Mouse (Mus musculus) c-Kit-positive CD71-positive TER-119-positive erythroid progenitor cells, embryonic 14.5 days (primary cell): Measurements from ENCODE around the gene Stard13.

ENCODE experiments used
- DNase-seq: peaks from one replicate; pipeline ENCODE4 v3.0.0-alpha.2; 2013; ENCODE audit warnings: low spot score

Gene Stard13

DNA sequence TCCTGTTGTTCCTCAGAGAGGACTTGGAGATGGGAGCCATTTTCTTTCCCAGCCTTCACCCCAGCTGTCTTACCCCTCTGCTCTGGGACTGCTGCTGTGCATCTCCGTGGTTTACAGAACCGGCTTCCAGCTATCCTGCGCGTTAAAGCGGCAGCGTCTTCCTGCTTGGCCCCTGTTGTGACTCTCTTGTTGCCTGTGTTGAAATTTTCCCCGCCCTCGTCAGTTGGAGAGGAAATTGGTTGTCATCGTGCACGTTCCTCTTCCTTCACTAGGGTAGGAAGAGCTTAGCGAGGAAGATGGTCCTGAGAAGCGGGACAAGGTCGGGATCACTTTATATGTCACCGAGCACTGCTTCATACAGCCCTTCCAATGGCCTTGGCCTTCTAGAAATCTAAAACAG lies 212.8 kb downstream of the Stard13 start:
- DNase-seq: no peak

DNA sequence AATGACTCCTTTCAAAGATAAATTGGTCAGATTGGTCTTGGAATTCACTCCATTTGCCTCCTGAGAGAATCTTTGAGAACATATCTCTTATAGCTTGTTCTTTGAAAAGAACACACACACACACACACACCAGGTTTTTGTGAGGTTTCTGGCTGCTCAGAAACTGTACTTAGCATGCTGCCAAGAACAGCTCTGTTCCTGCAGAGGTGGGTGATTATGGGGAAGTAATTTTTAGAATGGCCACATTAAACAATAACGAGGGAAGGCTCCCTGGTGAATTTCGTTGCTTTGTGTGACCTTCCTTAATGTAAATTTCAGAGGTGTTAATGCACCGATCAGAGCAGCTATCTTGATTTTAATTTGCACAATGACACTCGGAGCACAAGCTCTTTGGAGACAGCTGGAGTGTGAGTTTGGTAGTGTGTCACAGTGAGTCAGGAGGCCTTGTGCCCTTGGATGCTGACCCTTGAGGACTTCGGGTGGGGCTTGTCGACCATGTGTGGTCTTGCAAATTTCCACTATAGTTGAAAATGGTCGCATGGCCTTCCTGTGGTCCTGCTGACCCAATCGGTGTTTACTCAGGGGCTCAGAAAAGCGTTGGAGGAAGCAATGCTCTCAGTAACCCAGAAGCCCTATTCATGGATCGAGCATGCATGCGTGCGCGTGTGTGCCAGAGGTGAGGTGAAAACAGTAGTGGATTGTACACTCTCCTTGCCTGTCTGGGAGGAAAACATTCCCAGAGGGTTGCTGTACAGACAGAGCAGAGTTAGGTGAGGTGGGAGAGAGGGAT lies 213.4 kb downstream of the Stard13 start:
- no peak for DNase-seq

- DNase-seq: no peak
These were observed 214.7 kb downstream of the Stard13 start for GRCm38 (mm10) chr5:151018959-151019358.

DNA sequence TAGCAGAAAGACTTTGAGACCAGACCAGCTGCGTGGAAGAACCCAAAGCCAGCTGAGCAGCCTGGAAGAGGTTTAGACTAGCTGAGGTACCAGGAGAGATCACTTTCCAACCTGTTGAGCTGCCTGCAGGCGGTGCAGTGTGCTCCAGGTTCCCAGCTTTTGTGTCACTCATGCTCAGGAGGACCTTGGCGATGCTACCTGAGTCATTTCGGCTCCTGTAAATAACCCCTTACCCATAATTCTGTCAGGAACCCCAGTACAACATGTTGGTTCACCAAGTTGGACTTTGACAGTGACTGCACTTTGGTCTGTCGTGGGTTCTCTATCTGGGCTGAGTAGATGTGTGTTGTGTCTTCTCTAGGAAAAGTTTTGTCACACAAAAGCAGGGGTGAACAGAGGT lies 215.2 kb downstream of the Stard13 start:
- DNase-seq: no peak

- DNase-seq: no peak
These were observed 229.3 kb downstream of the Stard13 start for GRCm38 (mm10) chr5:151004216-151004755.

GRCm38 (mm10) chr5:151002051-151002450 lies 231.6 kb downstream of the Stard13 start:
- no peak for DNase-seq

DNA sequence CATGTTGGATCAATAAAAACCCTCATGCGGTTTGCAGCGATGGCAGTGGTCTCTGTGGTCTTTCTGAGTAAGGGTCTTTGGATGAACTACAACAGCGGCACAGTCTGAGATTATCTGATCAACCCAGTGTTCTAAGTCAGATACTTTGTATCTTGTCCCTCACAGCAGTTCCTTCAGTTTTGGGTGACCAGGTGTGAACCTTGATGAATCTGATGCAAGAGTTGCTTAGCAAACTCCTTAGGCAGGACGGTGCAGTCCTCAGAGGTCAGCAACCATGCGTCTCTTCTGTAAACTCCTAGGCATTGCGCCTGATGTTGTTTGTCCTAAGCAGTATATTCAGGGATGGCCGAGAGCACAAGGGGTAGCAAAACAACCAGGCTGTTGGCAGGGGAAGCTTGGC lies 232.5 kb downstream of the Stard13 start:
- no peak for DNase-seq

DNA sequence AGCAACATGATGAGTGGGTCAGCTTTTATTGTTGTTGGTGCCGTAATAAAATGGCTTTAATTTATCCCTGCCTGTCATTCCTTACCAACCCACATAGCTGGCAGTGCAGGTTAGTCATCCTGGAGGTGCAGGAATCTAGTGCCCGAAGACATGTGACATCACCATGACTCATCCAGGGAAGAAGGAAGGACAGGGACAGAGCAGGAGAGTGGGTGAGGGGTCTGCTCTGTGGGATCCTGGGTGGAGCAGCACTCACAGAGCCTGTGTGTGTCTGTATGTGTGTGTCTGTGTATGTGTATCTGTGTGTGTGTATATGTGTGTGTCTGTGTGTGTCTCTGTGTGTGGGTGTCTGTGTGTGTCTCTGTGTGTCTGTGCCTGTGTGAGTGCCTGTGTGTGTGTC lies 237.1 kb downstream of the Stard13 start:
- DNase-seq: no peak

- DNase-seq: no peak
These were observed 239.5 kb downstream of the Stard13 start for GRCm38 (mm10) chr5:150994096-150994495.
